Mouse (Mus musculus) stomach, embryonic 14.5 days (tissue): ENCODE measurements around the gene Tmem30b. TPM values are rescaled to one million over a fixed set of nuclear protein-coding genes. Genes with fewer than 3 reads are reported as not detected.
"Not testable (repeated sequence)": the region's sequence is repeated elsewhere in the genome, so short reads cannot be mapped to it uniquely, and the experiment has no call there.

ENCODE experiments used
- ATAC-seq: fragments of 200-750 bp; cut with Nextera tagmentation; 2 replicates; pipeline ENCODE4 v1.8.0; 2017; ENCODE audit warnings: low read depth, moderate TSS enrichment; ENCODE audit not compliant: insufficient number of reproducible peaks, insufficient read depth, low FRiP score
- H3K27ac ChIP-seq: fragments of 300-500 bp; sonication (generic); 2 replicates; pipeline ENCODE4 v1.5.1; 2014; ENCODE audit warnings: mild to moderate bottlenecking, low read length, moderate library complexity, mixed read lengths
- H3K27me3 ChIP-seq: fragments of 300-500 bp; sonication (generic); 2 replicates; pipeline ENCODE4 v1.6.1; 2014; ENCODE audit warnings: low read length, control low read depth, mixed read lengths; ENCODE audit not compliant: control insufficient read depth, insufficient read depth
- H3K36me3 ChIP-seq: fragments of 300-500 bp; sonication (generic); 2 replicates; pipeline ENCODE4 v1.6.1; 2014; ENCODE audit warnings: mild to moderate bottlenecking, control low read depth, low read length, moderate library complexity, mixed read lengths; ENCODE audit not compliant: control insufficient read depth, insufficient read depth
- H3K4me1 ChIP-seq: fragments of 300-500 bp; sonication (generic); 2 replicates; pipeline ENCODE4 v1.6.1; 2014; ENCODE audit warnings: low read length, control low read depth, mixed read lengths; ENCODE audit not compliant: control insufficient read depth, insufficient read depth
- H3K4me2 ChIP-seq: fragments of 300-500 bp; sonication (generic); replicated peaks from 2 replicates; pipeline ENCODE4 v1.6.1; 2014; ENCODE audit warnings: low read depth, low read length, control low read depth
- H3K4me3 ChIP-seq: fragments of 300-500 bp; sonication (generic); 2 replicates; pipeline ENCODE4 v1.5.1; 2014; ENCODE audit warnings: low read depth, low read length, control low read depth
- H3K9ac ChIP-seq: fragments of 300-500 bp; sonication (generic); replicated peaks from 2 replicates; pipeline ENCODE4 v1.6.1; 2014; ENCODE audit warnings: low read depth, mild to moderate bottlenecking, control low read depth, low read length, moderate library complexity, mixed read lengths
- H3K9me3 ChIP-seq: fragments of 300-500 bp; sonication (generic); 2 replicates; pipeline ENCODE4 v1.6.1; 2016; ENCODE audit warnings: low read depth, low read length, control low read depth; ENCODE audit not compliant: control insufficient read depth
- WGBS: fragments of 180-500 bp; shearing (Covaris S2); extraction: QIAGEN DNeasy Blood & Tissue Kit; methylation state at CpG from one replicate; pipeline ENCODE4 v1.1.7; 2014; 5-methylcytosine and 5-hydroxymethylcytosine counted together
- polyA plus RNA-seq: library from polyadenylated mRNA; unstranded; fragments of >200 nt; fragmentation: Nextera tagmentation; extraction: Ambion mirVana; gene quantifications from 2 replicates; pipeline ENCODE4 v1.2.1, GENCODE M21; 2014

Tmem30b gene
- polyA plus RNA-seq, 1 experiment from 2014 or later, result 14.5 TPM

GRCm38 (mm10) chr12:73531889-73532479, 14.2 kb downstream of the Tmem30b start:
- Histone ChIP-seq H3K36me3 (no peaks in the 10 kb centered on the region), H3K4me3 (no peak overlapping the region), H3K4me2 (no peak overlapping the region), H3K9me3 (no peaks in the 10 kb centered on the region), H3K27me3 (no peaks in the 10 kb centered on the region), H3K9ac (no peak overlapping the region), H3K4me1 (no peaks in the 10 kb centered on the region), H3K27ac (no peak overlapping the region)
- no peak for ATAC-seq
- WGBS, result 67% methylated on average over 11 of the region's 11 CpGs

GRCm38 (mm10) chr12:73529590-73529989, 16.6 kb downstream of the Tmem30b start:
- Histone ChIP-seq H3K9me3 (no peaks in the 10 kb centered on the region), H3K9ac (no peak overlapping the region), H3K36me3 (no peaks in the 10 kb centered on the region), H3K4me1 (no peaks in the 10 kb centered on the region), H3K27me3 (no peaks in the 10 kb centered on the region), H3K4me2 (no peak overlapping the region), H3K27ac (no peak overlapping the region), H3K4me3 (no peak overlapping the region)
- 64% methylated on average over 11 of the region's 11 CpGs for WGBS
- no peak for ATAC-seq

GRCm38 (mm10) chr12:73529131-73529530, 17.1 kb downstream of the Tmem30b start:
- H3K9me3 ChIP-seq, result no peaks in the 10 kb centered on the region
- no peaks in the 10 kb centered on the region for H3K36me3 ChIP-seq
- H3K9ac ChIP-seq, result no peak overlapping the region
- H3K27ac ChIP-seq, result no peak overlapping the region
- H3K4me3 ChIP-seq, result no peak overlapping the region
- H3K4me1 ChIP-seq, result no peaks in the 10 kb centered on the region
- H3K4me2 ChIP-seq, result no peak overlapping the region
- WGBS, result 29% methylated on average over 9 of the region's 9 CpGs
- no peaks in the 10 kb centered on the region for H3K27me3 ChIP-seq
- no peak for ATAC-seq

GRCm38 (mm10) chr12:73528142-73528541, 18.1 kb downstream of the Tmem30b start:
- WGBS, result 85% methylated on average over 1 of the region's 1 CpGs
- ATAC-seq, H3K27me3 ChIP-seq, H3K4me3 ChIP-seq, H3K9ac ChIP-seq, H3K4me1 ChIP-seq, H3K4me2 ChIP-seq, H3K27ac ChIP-seq, H3K9me3 ChIP-seq, H3K36me3 ChIP-seq: not testable (repeated sequence)

GRCm38 (mm10) chr12:73525254-73525885, 20.8 kb downstream of the Tmem30b start:
- WGBS, result 64% methylated on average over 8 of the region's 8 CpGs
- Histone ChIP-seq H3K9me3 (no peaks in the 10 kb centered on the region), H3K4me3 (no peak overlapping the region), H3K4me1 (peaks cover 2% of the 10 kb centered on the region; the same call in 1 of the 2 replicates), H3K36me3 (no peaks in the 10 kb centered on the region), H3K27ac (no peak overlapping the region), H3K9ac (no peak overlapping the region), H3K4me2 (no peak overlapping the region), H3K27me3 (no peaks in the 10 kb centered on the region)
- no peak for ATAC-seq

- no peaks in the 10 kb centered on the region for H3K9me3 ChIP-seq
- ATAC-seq, result no peak
- 62% methylated on average over 12 of the region's 12 CpGs for WGBS
Observed at GRCm38 (mm10) chr12:73523066-73523465, 23.1 kb downstream of the Tmem30b start.

GRCm38 (mm10) chr12:73521944-73522343, 24.2 kb downstream of the Tmem30b start:
- no peak overlapping the region for H3K9ac ChIP-seq
- no peak overlapping the region for H3K4me2 ChIP-seq
- H3K9me3 ChIP-seq, result no peaks in the 10 kb centered on the region
- H3K4me3 ChIP-seq, result no peak overlapping the region
- H3K4me1 ChIP-seq, result peaks cover 2% of the 10 kb centered on the region; the same call in 1 of the 2 replicates
- no peak for ATAC-seq
- no peaks in the 10 kb centered on the region for H3K36me3 ChIP-seq
- 65% methylated on average over 3 of the region's 3 CpGs for WGBS
- no peak overlapping the region for H3K27ac ChIP-seq
- no peaks in the 10 kb centered on the region for H3K27me3 ChIP-seq

More at GRCm38 (mm10) chr12:73523066-73523465, 23.1 kb downstream of the Tmem30b start:
- Histone ChIP-seq H3K4me1 (peaks cover 2% of the 10 kb centered on the region; the same call in 1 of the 2 replicates), H3K36me3 (no peaks in the 10 kb centered on the region), H3K27me3 (no peaks in the 10 kb centered on the region), H3K4me3 (no peak overlapping the region), H3K9ac (no peak overlapping the region), H3K27ac (no peak overlapping the region), H3K4me2 (no peak overlapping the region)

- Histone ChIP-seq H3K4me2 (peak overlapping the region; percentile 25; the same call in 1 of the 2 replicates), H3K36me3 (no peaks in the 10 kb centered on the region), H3K27ac (no peak overlapping the region), H3K9ac (no peak overlapping the region), H3K4me3 (no peak overlapping the region), H3K27me3 (no peaks in the 10 kb centered on the region), H3K9me3 (no peaks in the 10 kb centered on the region), H3K4me1 (peaks cover 2% of the 10 kb centered on the region; the same call in 1 of the 2 replicates)
- 25% methylated on average over 15 of the region's 15 CpGs for WGBS
- no peak for ATAC-seq
Observed at GRCm38 (mm10) chr12:73521238-73521841, 24.9 kb downstream of the Tmem30b start.
